Mouse (Mus musculus) heart, postnatal 0 days (tissue): Measurements from ENCODE around the gene Tfip11. TPM values are rescaled to one million over a fixed set of nuclear protein-coding genes. Genes with fewer than 3 reads are reported as not detected.

Source experiments
- ATAC-seq: fragments of 200-750 bp; cut with Nextera tagmentation; 2 replicates; pipeline ENCODE4 v1.8.0; 2017; ENCODE audit warnings: low read depth, moderate number of reproducible peaks, moderate library complexity; ENCODE audit not compliant: insufficient read depth
- DNase-seq: peaks from one replicate; pipeline ENCODE4 v3.0.0-alpha.2; 2016; ENCODE audit warnings: low spot score
- H3K27ac ChIP-seq: fragments of 300-500 bp; sonication (generic); 2 replicates; pipeline ENCODE4 v1.5.1; 2014; ENCODE audit warnings: low read depth, mild to moderate bottlenecking
- H3K27me3 ChIP-seq: fragments of 300-500 bp; sonication (generic); 2 replicates; pipeline ENCODE4 v1.6.1; 2014; ENCODE audit warnings: low read length, mixed read lengths; ENCODE audit not compliant: control insufficient read depth, insufficient read depth
- H3K36me3 ChIP-seq: fragments of 300-500 bp; sonication (generic); replicated peaks from 2 replicates; pipeline ENCODE4 v1.6.1; 2014; ENCODE audit warnings: low read length, mixed read lengths; ENCODE audit not compliant: control insufficient read depth, insufficient read depth
- H3K4me1 ChIP-seq: fragments of 300-500 bp; sonication (generic); 2 replicates; pipeline ENCODE4 v1.6.1; 2014; ENCODE audit warnings: antibody characterized with exemption; ENCODE audit not compliant: control insufficient read depth, insufficient read depth
- H3K4me2 ChIP-seq: fragments of 300-500 bp; sonication (generic); 2 replicates; pipeline ENCODE4 v1.6.1; 2014; ENCODE audit warnings: low read depth, mild to moderate bottlenecking, low read length, moderate library complexity
- H3K4me3 ChIP-seq: fragments of 300-500 bp; sonication (generic); 2 replicates; pipeline ENCODE4 v1.5.1; 2014; ENCODE audit warnings: low read depth, low read length
- H3K9ac ChIP-seq: fragments of 300-500 bp; sonication (generic); replicated peaks from 2 replicates; pipeline ENCODE4 v1.6.1; 2014; ENCODE audit warnings: low read depth, low read length, mixed read lengths
- H3K9me3 ChIP-seq: fragments of 300-500 bp; sonication (generic); replicated peaks from 2 replicates; pipeline ENCODE4 v1.6.1; 2016; ENCODE audit warnings: low read length; ENCODE audit not compliant: control insufficient read depth
- CTCF ChIP-seq: IDR thresholded peaks from 2 replicates; pipeline ENCODE4 v1.5.1; 2016; ENCODE audit warnings: antibody characterized with exemption, control low read depth, low read depth
- EP300 ChIP-seq: IDR thresholded peaks from 2 replicates; pipeline ENCODE4 v1.6.1; 2016; ENCODE audit warnings: antibody characterized with exemption, low read depth
- WGBS: fragments of 180-500 bp; shearing (Covaris S2); extraction: QIAGEN DNeasy Blood & Tissue Kit; methylation state at CpG from one replicate; pipeline ENCODE4 v1.1.7; 2014; 5-methylcytosine and 5-hydroxymethylcytosine counted together
- polyA plus RNA-seq: library from polyadenylated mRNA; unstranded; fragments of >200 nt; fragmentation: Nextera tagmentation; extraction: Ambion mirVana; gene quantifications from 2 replicates; pipeline ENCODE4 v1.2.1, GENCODE M21; 2015
- total RNA-seq: library from RNA; depleted of rRNA; stranded (reverse); fragments of >200 nt; gene quantifications from 2 replicates; pipeline ENCODE4 v1.2.3, GENCODE M21; 2014; ENCODE audit warnings: low replicate concordance

Gene Tfip11
- total and polyA plus RNA-seq, 2 experiments from 2014 or later, result 6.5 to 11.7 TPM

GRCm38 (mm10) chr5:112335473-112335872 is 9.3 kb downstream of the Tfip11 start:
- DNase-seq (no peak), ATAC-seq (no peak)
- H3K9me3 ChIP-seq, result no peaks in the 10 kb centered on the region
- 21% methylated on average over 2 of the region's 2 CpGs for WGBS
- TF ChIP-seq CTCF, result peak; percentile 71
- TF ChIP-seq EP300, result no peak
- no peak overlapping the region for H3K9ac ChIP-seq
- no peak overlapping the region for H3K4me3 ChIP-seq
- H3K27ac ChIP-seq, result no peak overlapping the region
- no peak overlapping the region for H3K4me2 ChIP-seq
- no peaks in the 10 kb centered on the region for H3K27me3 ChIP-seq
- H3K36me3 ChIP-seq, result peaks cover 88% of the 10 kb centered on the region
- H3K4me1 ChIP-seq, result no peaks in the 10 kb centered on the region

GRCm38 (mm10) chr5:112337004-112337403 is 10.8 kb downstream of the Tfip11 start:
- no peak overlapping the region for H3K4me2 ChIP-seq
- no peaks in the 10 kb centered on the region for H3K9me3 ChIP-seq
- H3K4me3 ChIP-seq, result no peak overlapping the region
- no peak overlapping the region for H3K27ac ChIP-seq
- H3K4me1 ChIP-seq, result no peaks in the 10 kb centered on the region
- 91% methylated on average over 22 of the region's 22 CpGs for WGBS
- H3K36me3 ChIP-seq, result peaks cover 72% of the 10 kb centered on the region
- ATAC-seq, result no peak
- TF ChIP-seq EP300, result no peak
- DNase-seq, result no peak
- H3K9ac ChIP-seq, result no peak overlapping the region
- no peaks in the 10 kb centered on the region for H3K27me3 ChIP-seq

DNA sequence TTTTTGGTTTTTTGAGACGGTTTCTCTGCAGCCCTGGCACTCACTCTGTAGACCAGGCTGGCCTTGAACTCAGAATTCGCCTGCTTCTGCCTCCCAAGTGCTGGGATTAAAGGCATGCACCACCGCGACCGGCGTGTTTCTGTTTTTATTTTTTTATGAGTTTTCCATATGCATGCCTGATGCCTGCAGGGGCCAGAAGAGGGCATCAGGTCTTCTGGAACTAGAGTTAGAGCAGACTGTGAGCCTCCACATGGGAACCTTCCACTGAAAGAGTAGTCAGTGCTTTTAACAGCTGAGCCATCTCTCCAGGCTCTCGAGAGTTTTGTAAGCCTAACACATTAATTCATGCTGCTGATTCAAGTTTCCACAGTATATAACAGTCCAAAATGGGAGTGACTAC is 13.1 kb downstream of the Tfip11 start:
- Histone ChIP-seq H3K36me3 (peaks cover 50% of the 10 kb centered on the region), H3K27ac (no peak overlapping the region), H3K9me3 (no peaks in the 10 kb centered on the region), H3K4me3 (no peak overlapping the region), H3K4me2 (no peak overlapping the region), H3K27me3 (no peaks in the 10 kb centered on the region), H3K4me1 (no peaks in the 10 kb centered on the region), H3K9ac (no peak overlapping the region)
- TF ChIP-seq EP300 (no peak), CTCF (peak; percentile 12; the same call in 1 of the 2 replicates)
- 48% methylated on average over 7 of the region's 7 CpGs for WGBS
- DNase-seq (peak; percentile 5), ATAC-seq (no peak)

GRCm38 (mm10) chr5:112342463-112343204 is 16.5 kb downstream of the Tfip11 start, which contains the start of the genes Srrd and Hps4:
Srrd (minus strand) TSS chr5:112343040.
Hps4 (plus strand) TSS chr5:112343083.
- Histone ChIP-seq H3K4me2 (peak within 1 kb of the TSS; percentile 73), H3K27me3 (no peaks in the 10 kb centered on the region), H3K9me3 (no peaks in the 10 kb centered on the region), H3K4me3 (peak within 1 kb of the TSS; percentile 82), H3K9ac (peak within 1 kb of the TSS; percentile 68), H3K36me3 (peaks cover 21% of the 10 kb centered on the region), H3K27ac (peak within 1 kb of the TSS; percentile 39), H3K4me1 (no peaks in the 10 kb centered on the region)
- TF ChIP-seq EP300 (no peak), CTCF (no peak)
- WGBS, result 2% methylated on average over 64 of the region's 64 CpGs
- ATAC-seq (peak; percentile 84), DNase-seq (peak; percentile 61)

- Histone ChIP-seq H3K4me3 (peak overlapping the region; percentile 82), H3K27me3 (no peaks in the 10 kb centered on the region), H3K4me1 (no peaks in the 10 kb centered on the region), H3K36me3 (peaks cover 17% of the 10 kb centered on the region), H3K4me2 (peak overlapping the region; percentile 73), H3K27ac (peak overlapping the region; percentile 39), H3K9ac (peak overlapping the region; percentile 68), H3K9me3 (no peaks in the 10 kb centered on the region)
- WGBS, result 0% methylated on average over 19 of the region's 24 CpGs
- TF ChIP-seq CTCF, result no peak
- no peak for TF ChIP-seq EP300
- DNase-seq (peak; percentile 27), ATAC-seq (peak; percentile 62)
These were observed 17.0 kb downstream of the Tfip11 start for GRCm38 (mm10) chr5:112343205-112343595.
